Mouse (Mus musculus) stomach, postnatal 0 days (tissue): ENCODE data around the gene C1qtnf12.

Experiments
- CTCF ChIP-seq: IDR thresholded peaks from 2 replicates; pipeline ENCODE4 v1.5.1; 2016; ENCODE audit warnings: antibody characterized with exemption, low read depth, mild to moderate bottlenecking, moderate library complexity
- EP300 ChIP-seq: optimal IDR thresholded peaks from 2 replicates; pipeline ENCODE3; 2016; ENCODE audit warnings: antibody characterized with exemption

DNA sequence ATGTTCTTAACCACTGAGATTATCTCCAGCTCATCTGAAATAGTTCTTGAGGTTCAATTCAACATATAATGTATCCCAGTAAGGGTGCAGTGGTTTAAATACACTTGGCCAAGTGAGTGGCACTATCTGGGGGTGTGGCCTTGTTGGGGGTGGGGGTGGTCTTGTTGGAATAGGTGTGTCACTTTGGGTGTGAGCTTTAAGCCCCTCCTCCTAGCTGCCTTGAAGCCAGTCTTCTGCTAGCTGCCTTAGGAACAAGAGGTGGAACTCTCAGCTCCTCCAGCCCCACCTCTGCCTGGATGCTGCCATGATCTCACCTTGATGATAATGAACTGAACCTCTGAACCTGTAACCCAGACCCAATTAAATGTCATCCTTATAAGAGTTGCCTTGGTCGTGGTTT is 30.1 kb upstream of the C1qtnf12 start:
- TF ChIP-seq CTCF, result no peak
- no peak for TF ChIP-seq EP300
